Mouse (Mus musculus) kidney, adult 2 months (tissue): Measurements from ENCODE around the gene P3h3.

Source experiments
- CTCF ChIP-seq: fragments of 200-500 bp; conservative IDR thresholded peaks from 2 replicates; pipeline ENCODE4 v1.5.1; 2011; ENCODE audit warnings: low read depth, mild to moderate bottlenecking, control low read depth, low read length, moderate library complexity, mixed read lengths; ENCODE audit not compliant: insufficient read depth, insufficient read length
- POLR2A ChIP-seq: fragments of 200-500 bp; IDR thresholded peaks from one replicate; pipeline ENCODE4 v1.6.1; 2011; ENCODE audit warnings: low read depth, low read length, control low read depth

GRCm38 (mm10) chr6:124898359-124898758 is 40.8 kb upstream of the P3h3 start:
- TF ChIP-seq POLR2A: no peak
- no peak for TF ChIP-seq CTCF
